Mouse (Mus musculus): ENCODE measurements around the gene Snx30.

Snx30 gene

GRCm38 (mm10) chr4:59887011-59887410, 81.4 kb downstream of the Snx30 start:
- in situ Hi-C loops (cut with MboI; ENCODE audit: low pct_unique_long_range_greater_than_20kb in 1 of 2, low sequenced_read_pairs in 2 of 2, unreplicated experiment in 1 of 2), result no loop called here

DNA sequence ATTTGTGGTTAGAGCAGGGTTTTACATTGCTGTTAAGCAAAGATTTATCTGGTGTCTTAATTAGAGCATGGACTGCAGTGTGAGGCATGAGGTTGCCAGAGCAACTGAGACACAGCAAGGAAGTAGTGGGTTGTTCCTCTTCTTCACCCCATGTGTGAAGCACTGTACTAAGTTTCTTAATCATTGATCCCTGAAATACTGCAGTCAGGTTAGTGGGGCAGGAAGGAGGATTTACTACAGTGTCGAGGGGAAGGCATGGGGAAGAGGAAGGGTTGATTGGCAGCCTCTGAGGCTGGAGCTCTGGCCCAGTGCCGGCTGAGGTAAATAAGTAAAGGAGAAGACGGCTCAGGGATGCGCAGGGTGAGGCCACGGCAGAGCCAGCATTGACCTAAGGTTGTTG, 82.4 kb downstream of the Snx30 start:
- in situ Hi-C loops (cut with MboI; ENCODE audit: low pct_unique_long_range_greater_than_20kb in 1 of 2, low sequenced_read_pairs in 2 of 2, unreplicated experiment in 1 of 2), result no loop called here

DNA sequence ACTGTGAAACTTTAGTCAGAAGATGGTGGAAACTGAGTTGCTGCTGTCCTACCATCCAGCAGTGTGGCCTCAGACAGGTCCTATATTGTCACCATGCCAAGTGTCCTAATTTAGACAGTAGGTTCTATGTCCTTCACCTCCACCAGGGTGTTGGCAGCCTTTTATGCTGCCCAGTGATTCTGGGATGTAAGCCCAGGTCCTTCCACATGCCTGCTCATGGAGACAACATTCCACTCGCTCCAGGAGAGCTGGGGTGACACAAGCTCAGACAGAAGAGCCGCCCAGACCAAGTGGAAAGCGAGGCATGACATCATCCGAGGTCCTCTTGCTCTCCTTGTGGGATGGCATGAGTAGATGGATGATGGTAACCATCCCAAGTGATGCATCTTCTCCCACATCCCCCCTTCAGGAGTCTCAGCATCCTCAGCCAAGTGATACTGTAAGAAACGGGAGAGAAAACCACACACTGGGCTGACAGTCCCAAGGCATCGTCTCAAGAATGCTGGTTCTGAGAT, 84.5 kb downstream of the Snx30 start:
- in situ Hi-C loops (cut with MboI; ENCODE audit: low pct_unique_long_range_greater_than_20kb in 1 of 2, low sequenced_read_pairs in 2 of 2, unreplicated experiment in 1 of 2), result no loop called here

DNA sequence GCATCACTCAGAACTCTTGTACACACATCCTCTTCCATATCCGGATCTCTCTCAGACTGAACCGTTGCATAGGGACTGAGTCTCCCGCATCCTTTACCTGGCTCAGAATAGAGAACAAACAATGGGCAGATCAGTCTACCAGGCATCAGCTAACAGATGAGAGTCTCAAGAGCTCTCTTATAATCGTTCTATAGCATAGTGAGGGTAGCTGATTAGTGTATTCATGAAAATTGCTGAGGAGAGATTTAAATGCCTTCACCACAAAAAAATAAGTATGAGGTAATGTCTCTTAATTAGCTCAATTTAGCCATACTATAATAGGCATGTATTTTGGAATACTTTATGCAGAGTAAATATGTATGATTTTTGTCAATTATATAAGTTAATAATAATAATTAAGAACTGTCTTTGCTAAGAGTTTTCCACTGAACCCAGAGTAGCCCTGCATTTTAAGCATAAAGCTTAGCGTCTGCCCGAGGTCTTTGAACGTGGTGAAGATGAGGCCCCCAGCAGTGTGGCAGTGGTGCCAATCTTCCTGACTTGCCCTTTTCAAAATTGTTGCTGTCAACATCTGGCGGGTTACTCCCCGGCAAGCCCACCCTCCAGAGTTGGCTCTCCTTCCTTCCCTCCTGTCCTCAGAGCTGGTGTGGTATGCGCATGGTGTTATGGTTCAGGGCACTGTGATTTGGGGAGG, 86.2 kb downstream of the Snx30 start:
- in situ Hi-C loops (cut with MboI; ENCODE audit: low pct_unique_long_range_greater_than_20kb in 1 of 2, low sequenced_read_pairs in 2 of 2, unreplicated experiment in 1 of 2), result no loop called here

- in situ Hi-C loops (cut with MboI; ENCODE audit: low pct_unique_long_range_greater_than_20kb in 1 of 2, low sequenced_read_pairs in 2 of 2, unreplicated experiment in 1 of 2), result no loop called here
These were observed 87.1 kb downstream of the Snx30 start for GRCm38 (mm10) chr4:59892731-59893130.

DNA sequence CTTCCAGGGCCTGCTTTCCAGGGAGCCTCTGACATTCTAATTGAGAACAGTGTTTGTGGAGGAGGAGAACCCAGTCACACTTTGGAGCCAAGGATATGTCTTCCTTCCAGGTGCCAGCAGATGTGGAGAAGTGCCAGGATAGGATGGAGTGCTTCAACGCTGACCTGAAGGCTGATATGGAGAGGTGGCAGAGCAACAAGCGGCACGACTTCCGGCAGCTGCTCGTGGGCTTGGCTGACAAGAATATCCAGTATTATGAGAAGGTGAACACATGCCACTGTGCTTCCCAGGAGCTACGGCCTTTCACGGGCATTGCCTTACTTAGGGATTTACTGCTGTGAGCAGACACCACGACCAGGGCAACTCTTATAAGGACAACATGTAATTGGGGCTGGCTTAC, 88.8 kb downstream of the Snx30 start:
- in situ Hi-C loops (cut with MboI; ENCODE audit: low pct_unique_long_range_greater_than_20kb in 1 of 2, low sequenced_read_pairs in 2 of 2, unreplicated experiment in 1 of 2), result no loop called here

GRCm38 (mm10) chr4:59894977-59895575, 89.4 kb downstream of the Snx30 start:
- in situ Hi-C loops (cut with MboI; ENCODE audit: low pct_unique_long_range_greater_than_20kb in 1 of 2, low sequenced_read_pairs in 2 of 2, unreplicated experiment in 1 of 2), result no loop called here

GRCm38 (mm10) chr4:59896000-59896399, 90.4 kb downstream of the Snx30 start:
- in situ Hi-C loops (cut with MboI; ENCODE audit: low pct_unique_long_range_greater_than_20kb in 1 of 2, low sequenced_read_pairs in 2 of 2, unreplicated experiment in 1 of 2), result no loop called here

DNA sequence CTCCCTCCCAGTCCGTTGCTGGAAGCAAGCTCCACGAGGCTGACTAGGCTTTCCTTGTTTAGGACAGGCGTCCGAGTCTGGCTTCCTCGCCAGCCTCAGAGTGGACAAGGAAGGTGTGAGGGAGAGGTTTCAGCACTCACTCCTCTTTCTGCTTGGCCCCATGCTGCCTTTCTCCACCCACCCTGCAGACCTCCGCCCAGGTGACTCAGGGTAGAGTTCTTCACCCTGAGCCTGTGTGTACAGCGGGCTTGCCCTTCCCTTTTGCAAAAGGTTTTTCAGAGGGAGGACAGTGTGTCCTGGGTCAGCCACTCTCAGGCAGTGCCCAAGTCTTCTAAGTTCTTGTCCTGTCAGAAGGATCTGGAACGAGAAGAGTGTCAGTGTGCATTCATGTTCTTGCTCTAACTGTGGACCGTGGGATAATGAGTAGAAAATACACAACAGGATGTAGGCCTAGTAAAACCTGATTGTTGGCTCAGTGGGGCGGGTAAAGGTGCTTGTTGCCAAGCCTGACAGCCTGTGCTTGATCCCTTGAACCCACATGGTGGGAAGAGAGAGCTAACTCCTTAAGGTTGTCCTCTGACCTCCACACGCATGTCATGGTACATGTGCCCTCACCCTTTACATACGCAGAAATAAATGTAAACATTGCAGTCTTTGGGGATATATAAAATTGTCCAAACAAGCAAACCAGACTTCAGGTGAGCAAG, 92.3 kb downstream of the Snx30 start:
- in situ Hi-C loops (cut with MboI; ENCODE audit: low pct_unique_long_range_greater_than_20kb in 1 of 2, low sequenced_read_pairs in 2 of 2, unreplicated experiment in 1 of 2), result no loop called here

DNA sequence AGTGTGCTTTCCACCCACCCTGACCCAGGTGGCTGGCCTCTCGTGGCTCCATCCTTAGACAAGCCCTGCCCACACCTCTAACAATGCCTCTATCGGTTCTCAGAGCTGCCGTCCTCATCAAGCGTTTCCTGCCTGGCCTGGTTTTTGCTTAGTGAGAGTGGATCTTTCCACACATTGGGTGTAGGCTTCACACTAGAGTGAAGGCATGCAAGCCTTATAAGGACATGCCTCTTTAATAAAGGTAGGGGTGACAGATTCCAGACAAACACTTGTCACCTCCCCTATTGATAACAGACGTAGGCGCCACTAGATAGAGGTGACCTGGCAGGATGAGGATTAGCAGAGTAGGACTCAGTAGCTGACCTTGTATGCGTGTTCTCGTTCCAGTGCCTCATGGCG, 92.9 kb downstream of the Snx30 start:
- in situ Hi-C loops (cut with MboI; ENCODE audit: low pct_unique_long_range_greater_than_20kb in 1 of 2, low sequenced_read_pairs in 2 of 2, unreplicated experiment in 1 of 2), result no loop called here

DNA sequence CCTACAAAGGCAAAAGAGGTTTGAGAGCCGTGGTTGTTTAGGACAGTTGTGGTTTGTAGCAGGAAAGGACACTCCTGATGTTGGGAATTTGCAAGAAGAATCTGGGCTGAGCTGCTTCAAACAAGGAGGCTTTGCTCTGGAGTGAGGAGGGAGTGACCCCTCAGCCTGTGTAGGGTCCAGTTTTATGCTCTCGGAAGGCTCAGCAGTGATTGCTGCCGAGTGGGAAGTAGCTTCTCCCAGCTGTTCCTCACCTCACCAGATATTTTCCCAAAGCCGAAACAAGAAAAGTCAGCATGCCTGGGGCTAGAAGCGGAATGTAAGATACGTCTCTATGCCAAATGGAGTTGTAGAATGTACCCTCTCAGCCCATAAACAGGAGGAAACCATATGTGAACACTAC, 96.2 kb downstream of the Snx30 start:
- in situ Hi-C loops (cut with MboI; ENCODE audit: low pct_unique_long_range_greater_than_20kb in 1 of 2, low sequenced_read_pairs in 2 of 2, unreplicated experiment in 1 of 2), result no loop called here

DNA sequence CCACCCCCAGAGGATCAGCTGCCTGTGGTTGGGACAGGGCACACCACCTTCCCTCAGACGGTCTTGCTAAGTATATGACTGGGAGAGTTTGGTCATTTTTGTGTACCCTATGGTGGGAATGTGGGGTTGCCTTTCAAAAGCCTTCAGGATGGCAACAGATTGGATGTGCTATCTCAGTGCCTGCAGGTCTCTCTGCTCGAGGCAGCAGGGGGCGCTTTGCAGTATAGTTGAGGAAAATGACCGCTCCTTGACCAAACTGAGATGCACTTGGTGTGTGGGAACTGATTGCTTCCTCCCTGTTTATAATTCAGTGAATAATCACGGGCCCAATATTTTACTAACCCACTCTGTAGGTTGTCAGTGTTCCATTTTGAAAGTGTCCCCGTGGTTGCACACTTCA, 96.9 kb downstream of the Snx30 start:
- in situ Hi-C loops (cut with MboI; ENCODE audit: low pct_unique_long_range_greater_than_20kb in 1 of 2, low sequenced_read_pairs in 2 of 2, unreplicated experiment in 1 of 2), result no loop called here

DNA sequence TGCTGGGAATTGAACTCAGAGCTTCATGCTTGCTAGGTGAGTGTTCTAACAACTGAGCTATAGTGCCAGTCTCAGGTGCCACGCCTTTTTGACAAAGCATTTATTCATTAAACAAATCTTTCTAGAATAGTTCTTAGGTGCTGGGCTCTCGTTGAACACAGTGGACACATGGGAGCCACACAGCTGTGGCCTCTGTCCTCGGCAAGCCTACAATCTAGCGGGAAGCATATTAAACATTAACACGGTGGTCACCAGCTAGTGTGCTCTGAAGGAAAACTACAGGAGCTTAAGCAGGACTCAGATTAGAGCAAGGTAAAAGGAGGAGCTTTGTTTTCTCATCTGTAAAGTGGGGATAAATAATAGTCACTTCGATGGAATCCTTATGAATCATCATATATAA, 101.5 kb downstream of the Snx30 start:
- in situ Hi-C loops (cut with MboI; ENCODE audit: low pct_unique_long_range_greater_than_20kb in 1 of 2, low sequenced_read_pairs in 2 of 2, unreplicated experiment in 1 of 2), result no loop called here

DNA sequence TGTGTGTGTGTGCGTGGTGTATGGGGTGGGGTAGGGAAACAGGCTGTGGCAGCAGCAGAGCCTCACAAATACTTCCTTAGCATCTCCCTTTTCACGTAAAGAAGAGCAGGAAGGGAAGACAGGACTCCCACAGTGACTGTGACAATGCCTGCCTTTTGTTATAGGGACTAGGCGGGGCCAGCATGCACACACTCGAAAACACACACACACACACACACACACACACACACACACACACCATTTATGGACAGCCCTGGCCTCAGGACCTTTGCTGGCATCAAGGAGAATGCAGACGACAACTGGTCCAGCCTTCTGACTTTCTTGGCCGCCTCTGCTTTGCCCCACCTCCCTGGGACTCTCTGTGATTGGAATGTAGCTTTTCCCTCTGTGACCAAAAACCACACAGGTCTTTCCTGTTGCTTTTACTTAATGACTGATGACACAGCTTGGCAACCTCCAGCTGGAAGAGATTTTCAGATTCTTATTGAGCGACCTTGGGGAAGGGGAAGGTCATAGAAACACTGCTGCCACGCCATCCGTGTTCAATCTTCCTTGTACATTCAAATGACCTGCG, 102.1 kb downstream of the Snx30 start:
- in situ Hi-C loops (cut with MboI; ENCODE audit: low pct_unique_long_range_greater_than_20kb in 1 of 2, low sequenced_read_pairs in 2 of 2, unreplicated experiment in 1 of 2), result no loop called here

DNA sequence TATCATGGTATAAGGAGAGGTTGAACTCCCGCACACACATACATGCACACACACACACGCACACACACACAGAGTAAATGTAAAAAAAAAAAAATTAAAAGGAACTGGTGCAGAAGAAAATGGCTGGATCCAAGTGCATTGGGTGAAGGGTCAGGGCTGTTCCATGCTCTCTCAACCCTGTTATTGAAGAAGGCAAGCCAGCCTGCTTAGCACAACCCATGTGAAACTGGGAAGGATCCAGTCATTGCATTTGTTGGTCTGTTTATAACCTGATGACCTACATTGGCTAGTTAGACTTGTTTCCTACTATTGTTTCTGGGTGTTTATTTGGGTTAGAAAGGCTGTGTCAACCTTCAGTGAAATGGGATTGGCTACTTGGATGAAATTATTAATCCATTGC, 103.1 kb downstream of the Snx30 start:
- in situ Hi-C loops (cut with MboI; ENCODE audit: low pct_unique_long_range_greater_than_20kb in 1 of 2, low sequenced_read_pairs in 2 of 2, unreplicated experiment in 1 of 2), result no loop called here

DNA sequence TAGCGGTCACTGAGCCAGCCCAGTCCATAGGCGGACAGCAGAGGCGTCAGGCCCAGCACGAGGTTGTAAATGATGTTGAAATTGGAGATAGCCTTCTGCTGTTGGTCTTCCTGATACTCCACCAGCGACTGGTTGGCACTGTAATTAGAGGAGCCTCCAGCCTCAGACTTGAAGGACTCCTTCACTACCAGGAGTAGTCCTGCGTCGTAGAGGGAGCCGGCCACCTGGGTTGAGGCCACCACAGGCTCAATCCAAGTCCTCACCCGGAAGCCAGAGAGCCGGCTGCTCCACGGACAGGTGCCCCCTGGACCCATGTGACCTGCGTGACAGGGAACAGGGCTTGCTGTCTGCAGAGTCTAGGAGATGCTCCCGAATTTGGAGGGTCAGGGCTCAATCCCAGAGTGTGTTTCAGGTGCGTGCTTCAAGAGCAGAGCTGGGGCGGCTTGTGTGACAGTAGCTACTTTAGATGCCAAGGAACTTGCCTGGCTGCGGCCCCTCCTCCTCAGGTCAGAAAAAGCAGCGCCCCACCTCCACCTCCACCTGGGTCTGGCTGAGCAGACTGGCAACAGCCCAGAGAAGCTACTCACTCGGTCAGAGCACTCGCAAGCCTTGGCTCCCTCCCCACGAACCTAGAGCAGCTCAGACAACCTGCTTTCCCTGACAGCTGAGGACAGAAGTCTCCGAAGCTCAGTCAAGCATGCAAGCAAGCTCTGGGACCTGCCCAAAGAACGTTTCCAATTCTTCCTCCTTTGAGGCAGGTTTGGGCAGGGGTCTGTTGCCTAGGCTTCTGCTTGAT, 109.2 kb downstream of the Snx30 start, which contains the start of gene Slc46a2:
Gene Slc46a2, minus strand, starts transcription at position 449 of the 796 bp plus-strand sequence.
- in situ Hi-C loops (cut with MboI; ENCODE audit: low pct_unique_long_range_greater_than_20kb in 1 of 2, low sequenced_read_pairs in 2 of 2, unreplicated experiment in 1 of 2), result no loop called here

DNA sequence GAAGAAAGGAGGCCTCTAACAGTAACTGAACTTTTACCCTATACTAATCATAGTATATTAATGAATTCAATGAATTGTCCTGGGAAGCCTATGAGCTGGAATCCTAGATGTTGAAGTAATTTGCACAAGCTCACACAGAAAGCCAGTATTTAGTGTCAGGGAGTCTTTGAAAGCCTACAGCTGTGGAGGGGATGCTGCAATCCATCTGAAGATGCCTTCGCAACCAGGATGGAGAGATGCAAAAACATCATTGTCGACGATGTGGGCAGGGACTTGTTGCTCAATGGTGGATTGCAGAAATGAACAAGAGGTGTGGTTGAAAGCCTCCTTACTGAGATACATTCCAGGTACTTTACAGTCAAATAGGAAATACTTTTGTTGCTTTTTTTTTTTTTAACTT, 112.3 kb downstream of the Snx30 start:
- in situ Hi-C loops (cut with MboI; ENCODE audit: low pct_unique_long_range_greater_than_20kb in 1 of 2, low sequenced_read_pairs in 2 of 2, unreplicated experiment in 1 of 2), result no loop called here

DNA sequence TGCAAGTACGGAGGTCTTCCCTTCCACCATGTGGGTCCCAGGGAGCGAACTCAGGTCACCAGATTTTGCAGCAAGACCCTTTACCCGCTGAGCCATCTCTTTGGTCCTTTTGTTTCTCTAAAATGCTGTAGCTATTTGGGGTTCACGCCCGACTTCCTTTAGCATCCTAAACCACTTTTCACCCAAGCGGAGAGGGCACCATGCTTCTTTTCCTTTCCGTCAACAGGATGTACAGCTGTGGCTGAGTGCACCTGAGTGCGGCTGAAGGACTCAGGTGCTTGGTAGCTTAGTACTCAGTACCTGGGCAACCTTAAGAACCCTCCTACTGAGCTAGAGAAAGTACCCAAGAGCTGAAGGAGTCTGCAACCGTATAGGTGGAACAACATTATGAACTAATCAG, 119.4 kb downstream of the Snx30 start:
- in situ Hi-C loops (cut with MboI; ENCODE audit: low pct_unique_long_range_greater_than_20kb in 1 of 2, low sequenced_read_pairs in 2 of 2, unreplicated experiment in 1 of 2), result no loop called here

GRCm38 (mm10) chr4:59927666-59928065, 122.0 kb downstream of the Snx30 start:
- in situ Hi-C loops (cut with MboI; ENCODE audit: low pct_unique_long_range_greater_than_20kb in 1 of 2, low sequenced_read_pairs in 2 of 2, unreplicated experiment in 1 of 2), result no loop called here
